Mouse (Mus musculus) embryonic facial prominence, embryonic 11.5 days (tissue): Measurements from ENCODE around the gene Kcna10. TPM values are rescaled to one million over a fixed set of nuclear protein-coding genes. Genes with fewer than 3 reads are reported as not detected.

ENCODE experiments used
- ATAC-seq: fragments of 200-750 bp; cut with Nextera tagmentation; replicated peaks from 2 replicates; pipeline ENCODE4 v1.8.0; 2017; ENCODE audit warnings: low read depth; ENCODE audit not compliant: insufficient number of reproducible peaks, low FRiP score, low TSS enrichment
- DNase-seq: peaks from one replicate; pipeline ENCODE4 v3.0.0-alpha.2; 2015; ENCODE audit warnings: low spot score
- H3K27ac ChIP-seq: fragments of 300-500 bp; sonication (generic); replicated peaks from 2 replicates; pipeline ENCODE4 v1.5.1; 2014; ENCODE audit warnings: mild to moderate bottlenecking, low read depth, low read length, control low read depth
- H3K27me3 ChIP-seq: fragments of 300-500 bp; sonication (generic); 2 replicates; pipeline ENCODE4 v1.6.1; 2014; ENCODE audit warnings: mild to moderate bottlenecking, low read length, moderate library complexity, mixed read lengths; ENCODE audit not compliant: control insufficient read depth, insufficient read depth
- H3K36me3 ChIP-seq: fragments of 300-500 bp; sonication (generic); replicated peaks from 2 replicates; pipeline ENCODE4 v1.6.1; 2014; ENCODE audit warnings: low read depth, mild to moderate bottlenecking, low read length, moderate library complexity, mixed read lengths; ENCODE audit not compliant: control insufficient read depth, insufficient read depth
- H3K4me1 ChIP-seq: fragments of 300-500 bp; sonication (generic); 2 replicates; pipeline ENCODE4 v1.6.1; 2014; ENCODE audit warnings: low read length, mixed read lengths; ENCODE audit not compliant: control insufficient read depth, insufficient read depth
- H3K4me2 ChIP-seq: fragments of 300-500 bp; sonication (generic); 2 replicates; pipeline ENCODE4 v1.6.1; 2014; ENCODE audit warnings: low read depth, mild to moderate bottlenecking, control low read depth, low read length, moderate library complexity
- H3K4me3 ChIP-seq: fragments of 300-500 bp; sonication (generic); 2 replicates; pipeline ENCODE4 v1.5.1; 2014; ENCODE audit warnings: low read depth, low read length, control low read depth
- H3K9ac ChIP-seq: fragments of 300-500 bp; sonication (generic); replicated peaks from 2 replicates; pipeline ENCODE4 v1.6.1; 2014; ENCODE audit warnings: mild to moderate bottlenecking, control low read depth, low read length
- H3K9me3 ChIP-seq: fragments of 300-500 bp; sonication (generic); replicated peaks from 2 replicates; pipeline ENCODE4 v1.6.1; 2016; ENCODE audit warnings: mild to moderate bottlenecking, low read length, inconsistent platforms, mixed read lengths; ENCODE audit not compliant: control insufficient read depth
- WGBS: fragments of 180-500 bp; shearing (Covaris S2); extraction: QIAGEN DNeasy Blood & Tissue Kit; methylation state at CpG from one replicate; pipeline ENCODE4 v1.1.7; 2014; 5-methylcytosine and 5-hydroxymethylcytosine counted together
- polyA plus RNA-seq: library from polyadenylated mRNA; unstranded; fragments of >200 nt; fragmentation: Nextera tagmentation; extraction: Ambion mirVana; gene quantifications from 2 replicates; pipeline ENCODE4 v1.2.1, GENCODE M21; 2014

The Kcna10 gene
- polyA plus RNA-seq, 1 experiment from 2014 or later, result not detected

- no peak for ATAC-seq
- H3K27me3 ChIP-seq, result no peaks in the 10 kb centered on the region
- no peaks in the 10 kb centered on the region for H3K4me1 ChIP-seq
- H3K27ac ChIP-seq, result no peak overlapping the region
- no peaks in the 10 kb centered on the region for H3K36me3 ChIP-seq
- H3K4me3 ChIP-seq, result no peak overlapping the region
- no peak overlapping the region for H3K4me2 ChIP-seq
- WGBS, result 74% methylated on average over 2 of the region's 2 CpGs
- H3K9ac ChIP-seq, result no peak overlapping the region
- H3K9me3 ChIP-seq, result no peaks in the 10 kb centered on the region
- no peak for DNase-seq
Observed at GRCm38 (mm10) chr3:107180860-107181259, 2.0 kb upstream of the Kcna10 start.

DNA sequence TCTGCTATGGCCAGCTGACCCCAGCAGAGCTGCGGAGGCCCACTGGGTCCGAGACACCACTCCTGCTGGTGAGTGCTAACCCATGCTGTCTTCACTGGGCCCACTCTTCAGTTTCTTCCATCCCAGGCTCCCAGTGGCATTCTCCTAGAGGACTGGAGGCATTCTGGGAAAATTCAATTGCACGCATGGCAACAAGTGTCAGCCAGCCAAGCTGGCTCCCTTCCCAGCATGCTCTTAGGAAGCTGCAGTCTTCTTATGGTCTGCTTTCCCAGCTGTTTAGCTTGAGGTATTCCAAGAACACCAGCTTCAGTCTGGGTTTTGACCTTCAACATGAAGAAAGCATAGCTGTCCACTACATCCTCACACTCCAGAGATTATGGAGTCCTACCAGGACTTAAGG lies 322 bp downstream of the Kcna10 start:
- H3K4me2 ChIP-seq, result no peak overlapping the region
- H3K4me3 ChIP-seq, result no peak overlapping the region
- H3K9me3 ChIP-seq, result no peaks in the 10 kb centered on the region
- DNase-seq (no peak), ATAC-seq (no peak)
- H3K36me3 ChIP-seq, result no peaks in the 10 kb centered on the region
- no peaks in the 10 kb centered on the region for H3K4me1 ChIP-seq
- no peak overlapping the region for H3K9ac ChIP-seq
- no peak overlapping the region for H3K27ac ChIP-seq
- WGBS, result 78% methylated on average over 3 of the region's 3 CpGs
- H3K27me3 ChIP-seq, result no peaks in the 10 kb centered on the region

DNA sequence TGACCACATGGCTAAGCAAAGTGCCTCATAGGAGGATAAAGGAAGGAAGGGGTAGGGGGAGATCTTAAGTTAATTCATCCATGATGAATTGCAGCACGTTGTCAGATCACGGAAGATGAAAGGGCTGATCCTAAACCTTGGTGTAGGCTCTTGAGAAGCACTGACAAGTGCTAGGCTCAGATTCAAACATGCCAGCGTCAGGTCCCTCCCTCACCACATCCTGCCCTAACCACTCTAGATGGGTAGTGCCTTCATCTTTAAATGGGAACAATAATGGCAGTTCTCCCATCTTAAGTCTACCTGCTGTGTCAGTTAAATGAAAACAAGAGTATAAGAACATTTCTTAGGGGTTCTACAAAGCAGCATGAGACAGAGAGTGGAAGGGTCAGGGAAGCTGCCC lies 2.7 kb downstream of the Kcna10 start:
- Histone ChIP-seq H3K36me3 (no peaks in the 10 kb centered on the region), H3K27ac (no peak overlapping the region), H3K9ac (no peak overlapping the region), H3K27me3 (no peaks in the 10 kb centered on the region), H3K4me1 (no peaks in the 10 kb centered on the region), H3K9me3 (no peaks in the 10 kb centered on the region), H3K4me3 (no peak overlapping the region), H3K4me2 (no peak overlapping the region)
- no peak for ATAC-seq
- DNase-seq, result no peak
- WGBS, result 79% methylated on average over 3 of the region's 3 CpGs

GRCm38 (mm10) chr3:107187022-107187421 lies 4.2 kb downstream of the Kcna10 start:
- H3K4me3 ChIP-seq, result no peak overlapping the region
- H3K27me3 ChIP-seq, result no peaks in the 10 kb centered on the region
- no peak overlapping the region for H3K9ac ChIP-seq
- no peak overlapping the region for H3K4me2 ChIP-seq
- no peaks in the 10 kb centered on the region for H3K4me1 ChIP-seq
- H3K9me3 ChIP-seq, result no peaks in the 10 kb centered on the region
- no peak for ATAC-seq
- 76% methylated on average over 4 of the region's 4 CpGs for WGBS
- no peaks in the 10 kb centered on the region for H3K36me3 ChIP-seq
- no peak overlapping the region for H3K27ac ChIP-seq
- DNase-seq, result no peak

DNA sequence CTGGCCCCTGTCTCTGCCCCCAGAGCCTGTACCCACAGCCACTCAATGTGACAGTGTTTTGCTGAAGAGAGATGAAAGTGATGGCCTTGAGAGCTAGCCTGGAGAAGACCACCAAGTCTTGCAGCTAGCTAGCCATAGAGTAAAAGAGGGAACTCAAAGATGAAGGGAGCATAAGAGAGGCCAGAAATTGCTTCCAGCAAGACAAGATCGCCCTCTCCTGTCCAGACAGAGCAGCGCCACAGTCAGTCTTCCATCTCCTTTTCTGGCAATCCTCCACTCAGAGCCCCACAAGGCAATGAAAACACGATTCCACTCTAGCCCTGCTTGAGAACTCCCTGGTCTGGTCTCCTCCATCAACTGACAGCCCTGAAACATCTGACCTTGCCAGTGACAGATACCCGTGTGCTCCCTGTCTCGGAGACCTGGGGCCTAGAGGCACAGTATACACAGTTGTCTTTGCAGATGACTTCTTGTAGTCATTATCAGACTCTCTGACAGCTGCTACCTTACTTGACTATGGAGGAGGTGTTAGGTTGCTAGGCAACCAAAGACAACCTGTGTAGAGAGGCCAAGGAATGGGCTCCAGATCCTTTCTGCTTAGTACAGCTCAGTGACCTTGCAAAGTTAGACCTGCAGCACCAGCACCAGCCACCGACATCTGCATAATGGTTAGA lies 5.5 kb downstream of the Kcna10 start:
- 55% methylated on average over 6 of the region's 6 CpGs for WGBS
- 0 out of 2 replicates have a peak, but pooled peaks have one; percentile 40 for ATAC-seq

GRCm38 (mm10) chr3:107201310-107202180 lies 18.7 kb downstream of the Kcna10 start:
- no peaks in the 10 kb centered on the region for H3K27me3 ChIP-seq
- no peak overlapping the region for H3K4me2 ChIP-seq
- ATAC-seq, result no peak
- no peak overlapping the region for H3K27ac ChIP-seq
- H3K9ac ChIP-seq, result no peak overlapping the region
- no peaks in the 10 kb centered on the region for H3K36me3 ChIP-seq
- 44% methylated on average over 9 of the region's 9 CpGs for WGBS
- no peaks in the 10 kb centered on the region for H3K9me3 ChIP-seq
- H3K4me1 ChIP-seq, result no peaks in the 10 kb centered on the region
- no peak overlapping the region for H3K4me3 ChIP-seq
- no peak for DNase-seq

More for the DNA sequence above, 5.5 kb downstream of the Kcna10 start:
- no peaks in the 10 kb centered on the region for H3K27me3 ChIP-seq
- H3K4me1 ChIP-seq, result no peaks in the 10 kb centered on the region
- no peaks in the 10 kb centered on the region for H3K36me3 ChIP-seq
- no peak overlapping the region for H3K27ac ChIP-seq
- no peak overlapping the region for H3K9ac ChIP-seq
- H3K4me2 ChIP-seq, result no peak overlapping the region
- no peak overlapping the region for H3K4me3 ChIP-seq
- H3K9me3 ChIP-seq, result no peaks in the 10 kb centered on the region
- peak; percentile 40 for DNase-seq

DNA sequence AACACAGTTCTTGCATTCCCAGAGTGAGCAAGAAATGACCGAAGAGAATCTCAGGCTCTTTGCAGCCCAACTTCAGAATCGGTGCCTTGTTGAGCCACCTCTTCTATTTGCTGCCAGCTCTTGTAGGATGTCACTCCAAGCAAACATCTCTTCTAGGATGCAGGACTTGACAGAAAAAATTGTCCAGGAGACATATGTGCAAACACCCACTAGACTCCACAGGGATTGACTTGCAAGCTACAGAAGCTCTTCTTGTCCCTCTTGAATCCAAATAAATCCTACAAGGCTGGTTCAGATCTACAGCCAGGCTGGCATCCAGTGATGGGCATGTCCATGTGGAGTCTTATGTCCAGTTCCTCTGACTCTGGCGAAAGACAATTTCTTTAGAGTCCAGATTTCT lies 21.6 kb downstream of the Kcna10 start:
- Histone ChIP-seq H3K27ac (no peak overlapping the region), H3K9me3 (no peaks in the 10 kb centered on the region), H3K4me1 (no peaks in the 10 kb centered on the region), H3K9ac (no peak overlapping the region), H3K27me3 (no peaks in the 10 kb centered on the region), H3K36me3 (no peaks in the 10 kb centered on the region), H3K4me2 (no peak overlapping the region), H3K4me3 (no peak overlapping the region)
- no peak for ATAC-seq
- DNase-seq, result no peak
- WGBS, result 87% methylated on average over 3 of the region's 3 CpGs

GRCm38 (mm10) chr3:107205170-107205569 lies 22.3 kb downstream of the Kcna10 start:
- Histone ChIP-seq H3K4me3 (no peak overlapping the region), H3K9ac (no peak overlapping the region), H3K4me1 (no peaks in the 10 kb centered on the region), H3K27ac (no peak overlapping the region), H3K4me2 (no peak overlapping the region), H3K36me3 (no peaks in the 10 kb centered on the region), H3K27me3 (no peaks in the 10 kb centered on the region), H3K9me3 (no peaks in the 10 kb centered on the region)
- no peak for DNase-seq
- no peak for ATAC-seq
